Mouse (Mus musculus) limb, embryonic 15.5 days (tissue): ENCODE results near the gene Romo1. TPM values are rescaled to one million over a fixed set of nuclear protein-coding genes. Genes with fewer than 3 reads are reported as not detected.
A peak's percentile ranks its signal among the peaks of the same experiment; 100 is the strongest.

ENCODE experiments used
- ATAC-seq: fragments of 200-750 bp; cut with Nextera tagmentation; 2 replicates; pipeline ENCODE4 v1.8.0; 2017; ENCODE audit warnings: low read depth, moderate TSS enrichment; ENCODE audit not compliant: insufficient number of reproducible peaks, low FRiP score, low TSS enrichment
- H3K27ac ChIP-seq: fragments of 300-500 bp; sonication (generic); 2 replicates; pipeline ENCODE4 v1.5.1; 2015; ENCODE audit warnings: moderate library complexity, mild to moderate bottlenecking, inconsistent platforms
- H3K27me3 ChIP-seq: fragments of 300-500 bp; sonication (generic); 2 replicates; pipeline ENCODE4 v1.6.1; 2015; ENCODE audit warnings: inconsistent platforms
- H3K36me3 ChIP-seq: fragments of 300-500 bp; sonication (generic); 2 replicates; pipeline ENCODE4 v1.6.1; 2015; ENCODE audit warnings: inconsistent platforms
- H3K4me1 ChIP-seq: fragments of 300-500 bp; sonication (generic); 2 replicates; pipeline ENCODE4 v1.6.1; 2015; ENCODE audit warnings: inconsistent platforms
- H3K4me2 ChIP-seq: fragments of 300-500 bp; sonication (generic); 2 replicates; pipeline ENCODE4 v1.6.1; 2015; ENCODE audit warnings: mild to moderate bottlenecking, inconsistent platforms
- H3K4me3 ChIP-seq: fragments of 300-500 bp; sonication (generic); 2 replicates; pipeline ENCODE4 v1.5.1; 2015; ENCODE audit warnings: mild to moderate bottlenecking, inconsistent platforms
- H3K9ac ChIP-seq: fragments of 300-500 bp; sonication (generic); 2 replicates; pipeline ENCODE4 v1.6.1; 2015; ENCODE audit warnings: inconsistent platforms
- H3K9me3 ChIP-seq: fragments of 300-500 bp; sonication (generic); 2 replicates; pipeline ENCODE4 v1.6.1; 2016; ENCODE audit warnings: inconsistent platforms
- WGBS: fragments of 180-500 bp; shearing (Covaris S2); methylation state at CpG from one replicate; pipeline ENCODE4 v1.1.7; 2015; 5-methylcytosine and 5-hydroxymethylcytosine counted together
- polyA plus RNA-seq: library from polyadenylated mRNA; unstranded; fragments of >200 nt; fragmentation: Nextera tagmentation; extraction: Ambion mirVana; gene quantifications from 2 replicates; pipeline ENCODE4 v1.2.1, GENCODE M21; 2015

Gene Romo1
- polyA plus RNA-seq, 1 experiment from 2014 or later = 346 TPM

DNA sequence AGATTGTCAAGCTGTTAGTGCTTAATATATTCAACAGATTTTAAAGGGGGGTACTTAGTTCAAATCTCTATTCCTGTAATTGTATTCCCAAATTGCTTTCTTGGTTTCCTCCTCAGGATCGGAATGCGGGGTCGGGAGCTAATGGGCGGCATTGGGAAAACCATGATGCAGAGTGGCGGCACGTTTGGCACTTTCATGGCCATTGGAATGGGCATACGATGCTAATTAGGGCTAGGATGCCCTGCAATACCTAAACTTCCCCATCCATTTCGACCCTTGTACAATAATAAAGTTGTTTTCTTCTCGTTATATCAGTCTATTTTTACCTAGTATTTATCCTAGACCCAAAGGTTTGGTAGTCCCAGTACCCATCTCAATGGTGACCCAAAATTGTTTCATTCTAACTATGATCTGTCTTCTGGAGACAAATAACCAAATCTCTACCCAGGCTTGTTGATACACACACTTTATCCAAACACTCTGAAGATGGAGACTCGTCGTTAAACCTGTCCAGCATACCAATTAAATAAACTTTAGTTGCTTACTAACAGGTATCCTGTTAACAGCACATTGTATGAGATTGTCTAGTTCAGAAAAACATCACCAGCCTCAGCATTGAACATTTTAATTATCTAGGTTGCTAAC lies 1.8 kb downstream of the Romo1 start:
- Histone ChIP-seq H3K27me3 (no peaks in the 10 kb centered on the region), H3K4me2 (0 out of 2 replicates have a peak overlapping the region, but pooled peaks have one; percentile 71), H3K4me1 (peaks cover 10% of the 10 kb centered on the region), H3K9me3 (no peaks in the 10 kb centered on the region), H3K36me3 (peaks cover 45% of the 10 kb centered on the region), H3K27ac (no peak overlapping the region), H3K9ac (no peak overlapping the region), H3K4me3 (no peak overlapping the region)
- ATAC-seq = no peak
- 45% methylated on average over 11 of the region's 11 CpGs for WGBS

DNA sequence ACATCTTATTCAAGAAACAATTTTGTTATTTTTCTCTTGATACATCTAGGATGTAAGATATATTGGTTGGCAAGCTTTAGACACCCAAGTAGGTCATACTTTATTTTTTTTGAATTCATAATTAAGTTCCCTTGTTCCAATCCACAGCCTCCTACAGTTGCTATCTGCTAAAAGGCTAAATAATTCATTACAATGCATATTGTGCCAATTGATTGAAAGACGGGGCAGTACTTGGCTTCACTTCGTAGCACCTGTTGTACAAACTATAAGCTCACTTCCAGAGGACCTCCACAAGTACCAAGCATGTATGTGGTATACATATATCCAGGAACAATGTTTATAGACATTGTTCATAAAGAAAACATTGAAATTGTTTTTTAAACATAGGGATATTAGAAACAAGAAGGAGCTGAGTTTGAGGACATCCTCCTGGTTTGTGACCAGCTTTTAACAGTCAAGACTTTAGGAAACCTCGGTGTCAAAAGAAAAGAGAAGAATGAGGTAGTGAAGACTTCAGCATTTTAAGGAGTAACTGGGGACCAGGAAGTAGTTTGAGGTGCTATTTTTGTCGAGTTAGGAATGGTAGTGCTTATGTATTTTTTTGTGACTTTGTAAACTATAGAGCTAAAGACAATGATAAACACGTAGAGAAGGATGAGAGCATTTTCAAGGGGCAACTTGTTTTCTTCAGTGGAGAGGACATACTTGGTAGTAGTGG lies 2.6 kb downstream of the Romo1 start:
- Histone ChIP-seq H3K4me3 (no peak overlapping the region), H3K9ac (no peak overlapping the region), H3K9me3 (no peaks in the 10 kb centered on the region), H3K27ac (no peak overlapping the region), H3K4me2 (no peak overlapping the region), H3K4me1 (peaks cover 10% of the 10 kb centered on the region), H3K36me3 (peaks cover 47% of the 10 kb centered on the region), H3K27me3 (no peaks in the 10 kb centered on the region)
- ATAC-seq = no peak
- 68% methylated on average over 5 of the region's 5 CpGs for WGBS

DNA sequence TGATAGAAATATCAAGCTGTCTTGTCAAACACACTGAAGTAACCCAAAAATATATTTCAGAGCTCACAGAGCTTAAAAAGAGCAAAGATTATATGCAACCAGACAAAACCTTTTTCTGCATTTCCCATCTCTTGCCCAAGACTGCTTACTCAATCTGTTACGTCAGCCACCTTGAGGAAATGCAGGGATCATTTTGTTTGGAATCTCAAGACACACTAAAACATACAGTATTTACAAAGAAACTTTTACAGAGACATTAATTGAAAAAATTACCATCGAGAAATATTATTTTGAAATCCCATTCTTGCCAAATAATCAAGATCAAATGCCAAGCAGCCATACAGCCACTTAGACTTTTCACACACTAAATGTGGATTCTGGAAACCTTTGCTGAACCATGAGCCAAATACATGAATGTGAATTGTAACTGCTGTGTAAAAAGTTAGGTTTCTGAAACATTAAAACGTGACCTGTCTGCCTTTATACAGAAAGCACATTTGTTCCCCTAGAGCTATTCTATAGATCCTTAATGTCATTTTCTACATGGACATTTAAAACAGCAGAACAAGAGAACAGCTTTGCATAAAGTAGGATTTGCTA lies 3.6 kb downstream of the Romo1 start:
- H3K4me2 ChIP-seq = no peak overlapping the region
- no peak overlapping the region for H3K9ac ChIP-seq
- H3K27ac ChIP-seq = no peak overlapping the region
- WGBS = 85% methylated on average over 3 of the region's 3 CpGs
- no peak for ATAC-seq
- H3K27me3 ChIP-seq = no peaks in the 10 kb centered on the region
- no peaks in the 10 kb centered on the region for H3K9me3 ChIP-seq
- H3K4me3 ChIP-seq = no peak overlapping the region
- H3K36me3 ChIP-seq = peaks cover 42% of the 10 kb centered on the region
- peaks cover 10% of the 10 kb centered on the region for H3K4me1 ChIP-seq

DNA sequence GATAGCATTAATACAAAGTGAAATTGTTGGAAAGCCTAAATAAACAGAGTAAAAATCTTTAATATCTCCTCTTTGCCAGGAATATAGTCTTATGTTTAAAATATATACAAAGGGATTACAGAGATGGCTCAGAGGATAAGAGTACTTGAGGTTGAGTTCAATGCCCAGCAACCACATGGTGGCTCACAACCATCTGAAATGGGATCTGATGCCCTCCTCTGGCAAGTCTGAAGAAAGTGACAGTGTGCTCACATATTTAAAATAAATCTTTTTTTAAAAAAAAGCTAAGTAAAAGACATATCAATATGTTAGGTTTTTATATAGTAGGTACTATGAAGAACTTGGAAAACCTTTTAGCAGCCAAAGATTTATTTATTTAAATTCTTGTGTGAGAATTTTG lies 7.7 kb downstream of the Romo1 start:
- H3K4me2 ChIP-seq = no peak overlapping the region
- H3K36me3 ChIP-seq = peaks cover 62% of the 10 kb centered on the region
- no peaks in the 10 kb centered on the region for H3K4me1 ChIP-seq
- no peak overlapping the region for H3K4me3 ChIP-seq
- ATAC-seq = no peak
- H3K9ac ChIP-seq = no peak overlapping the region
- no peak overlapping the region for H3K27ac ChIP-seq
- H3K9me3 ChIP-seq = no peaks in the 10 kb centered on the region
- H3K27me3 ChIP-seq = no peaks in the 10 kb centered on the region

DNA sequence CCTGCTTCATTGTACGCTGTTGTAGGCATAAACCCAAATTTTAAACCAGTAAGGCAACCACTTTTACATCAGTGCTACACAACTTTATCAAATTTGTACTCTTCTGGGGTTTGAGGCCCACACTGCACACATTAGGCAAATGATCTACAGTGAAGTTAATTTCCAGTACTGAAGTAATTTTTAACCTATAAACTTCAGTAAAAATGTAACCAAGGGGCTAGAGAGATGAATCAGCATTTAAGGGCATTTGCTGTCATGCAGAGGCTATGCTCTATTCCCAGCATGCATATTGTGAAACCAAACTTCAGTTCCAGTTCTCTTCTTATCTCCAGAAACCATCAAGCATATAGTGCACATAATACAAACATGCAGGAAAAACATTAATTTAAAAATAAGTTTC lies 21.6 kb downstream of the Romo1 start:
- H3K4me2 ChIP-seq = no peak overlapping the region
- no peak for ATAC-seq
- no peaks in the 10 kb centered on the region for H3K4me1 ChIP-seq
- WGBS = 94% methylated on average over 1 of the region's 1 CpGs
- peaks cover 71% of the 10 kb centered on the region for H3K36me3 ChIP-seq
- H3K4me3 ChIP-seq = no peak overlapping the region
- no peaks in the 10 kb centered on the region for H3K9me3 ChIP-seq
- H3K9ac ChIP-seq = no peak overlapping the region
- H3K27ac ChIP-seq = no peak overlapping the region
- H3K27me3 ChIP-seq = no peaks in the 10 kb centered on the region

DNA sequence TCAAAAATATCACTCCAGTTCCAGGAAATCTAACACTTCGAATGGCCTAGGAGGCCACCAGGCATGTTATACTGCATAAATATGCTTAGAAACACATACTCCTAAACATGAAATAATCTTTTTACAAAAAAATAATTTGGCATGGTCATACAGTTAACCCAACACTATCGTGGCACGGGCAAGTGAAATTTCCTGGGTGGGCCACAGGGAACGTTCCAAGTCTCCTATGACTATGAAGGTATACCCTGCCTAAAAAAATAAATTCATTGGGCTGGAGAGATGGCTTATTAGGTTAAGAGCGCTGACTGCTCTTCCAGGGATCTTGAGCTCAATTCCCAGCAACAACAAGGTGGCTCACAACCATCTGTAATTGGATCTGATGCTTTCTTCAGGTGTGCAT lies 22.7 kb downstream of the Romo1 start:
- WGBS = 92% methylated on average over 5 of the region's 5 CpGs
- no peaks in the 10 kb centered on the region for H3K4me1 ChIP-seq
- ATAC-seq = no peak

DNA sequence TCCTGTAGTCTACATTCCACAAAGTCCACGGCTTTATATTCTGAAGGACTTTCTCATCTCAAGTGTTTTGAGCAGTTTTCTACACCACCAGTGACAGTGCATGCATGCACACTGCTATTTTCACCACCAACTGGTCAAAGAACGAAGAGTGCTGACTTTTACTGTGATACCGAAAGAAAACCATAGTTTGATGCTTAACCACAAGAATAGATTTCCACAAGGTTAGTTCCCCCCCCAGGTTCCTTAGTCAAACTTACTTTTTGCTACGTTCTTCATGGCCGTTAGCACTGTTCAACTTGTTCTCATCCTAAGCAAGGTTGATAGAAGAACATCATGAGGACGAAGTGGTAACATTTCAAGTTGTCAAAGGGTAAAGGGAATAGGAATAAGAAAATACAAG lies 33.2 kb downstream of the Romo1 start:
- no peak for ATAC-seq
- Histone ChIP-seq H3K27me3 (no peaks in the 10 kb centered on the region), H3K9me3 (no peaks in the 10 kb centered on the region), H3K4me1 (peaks cover 20% of the 10 kb centered on the region), H3K4me3 (no peak overlapping the region), H3K4me2 (no peak overlapping the region), H3K9ac (no peak overlapping the region), H3K27ac (no peak overlapping the region), H3K36me3 (peaks cover 20% of the 10 kb centered on the region)
- WGBS = 85% methylated on average over 6 of the region's 6 CpGs

More for the DNA sequence above, 22.7 kb downstream of the Romo1 start:
- H3K9ac ChIP-seq = no peak overlapping the region
- H3K4me3 ChIP-seq = no peak overlapping the region
- no peaks in the 10 kb centered on the region for H3K9me3 ChIP-seq
- H3K4me2 ChIP-seq = no peak overlapping the region
- H3K36me3 ChIP-seq = peaks cover 70% of the 10 kb centered on the region
- H3K27ac ChIP-seq = no peak overlapping the region
- no peaks in the 10 kb centered on the region for H3K27me3 ChIP-seq

DNA sequence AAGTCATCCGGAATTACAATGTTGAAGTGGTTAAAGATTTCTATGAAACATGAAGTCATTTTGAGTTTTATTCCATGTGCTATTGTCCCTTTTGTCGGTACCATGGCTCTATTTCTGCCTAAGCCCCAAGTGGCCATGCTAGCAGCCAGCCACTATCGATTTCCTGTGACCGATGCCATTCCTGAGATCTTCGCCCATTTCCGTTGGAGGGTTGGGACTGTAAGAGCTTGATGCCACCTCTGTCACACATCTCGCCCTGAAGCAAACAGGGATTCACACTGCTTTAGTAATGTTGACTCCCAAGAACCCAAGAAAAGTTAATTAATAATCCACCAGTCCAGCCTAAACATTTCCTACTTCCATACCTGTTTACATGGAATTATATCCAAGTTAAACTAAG lies 33.8 kb downstream of the Romo1 start:
- H3K4me3 ChIP-seq = peak overlapping the region; percentile 22
- peaks cover 16% of the 10 kb centered on the region for H3K36me3 ChIP-seq
- WGBS = 76% methylated on average over 7 of the region's 7 CpGs
- H3K4me1 ChIP-seq = peaks cover 20% of the 10 kb centered on the region
- no peak for ATAC-seq
- H3K27ac ChIP-seq = no peak overlapping the region
- no peaks in the 10 kb centered on the region for H3K27me3 ChIP-seq
- no peaks in the 10 kb centered on the region for H3K9me3 ChIP-seq
- H3K4me2 ChIP-seq = peak overlapping the region; percentile 58
- H3K9ac ChIP-seq = no peak overlapping the region

DNA sequence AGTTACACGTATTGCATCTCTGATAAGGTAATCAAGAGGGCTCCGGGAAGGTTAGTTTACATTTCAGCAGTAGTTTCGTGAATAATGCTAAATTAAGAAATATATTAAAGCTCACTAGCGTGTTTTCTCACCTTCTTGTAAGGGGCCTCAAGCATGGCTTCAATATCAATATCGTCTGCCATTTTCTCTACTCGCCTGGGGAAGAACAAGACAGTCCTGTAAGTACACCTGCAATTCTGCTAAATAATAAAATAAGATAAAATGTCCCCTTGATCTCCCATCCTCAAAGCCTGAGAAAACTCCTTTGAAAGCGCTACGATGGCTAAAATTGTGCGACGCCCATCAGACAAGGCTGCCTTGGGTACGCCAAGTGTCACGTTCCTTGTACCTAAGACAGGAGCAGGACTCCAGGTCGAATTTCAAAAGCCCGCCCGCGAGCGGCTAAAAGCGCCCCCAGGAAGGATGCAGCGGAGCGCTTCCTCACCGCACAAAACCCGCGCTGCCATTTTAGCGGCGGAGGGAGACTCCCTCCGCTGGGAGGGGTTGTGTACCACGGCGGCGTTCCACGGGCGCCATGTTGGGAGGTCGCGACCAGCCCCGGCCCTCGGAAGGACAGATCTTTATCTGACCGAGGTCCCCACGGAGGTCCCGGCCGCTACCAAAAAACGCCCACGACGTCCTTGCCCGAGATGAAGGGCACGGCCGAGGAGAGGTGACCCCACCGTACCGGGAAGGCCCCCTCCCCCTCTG lies 35.4 kb downstream of the Romo1 start:
- ATAC-seq = peak; percentile 11; the same call in 1 of the 2 replicates
- 2% methylated on average over 47 of the region's 47 CpGs for WGBS
- peaks cover 8% of the 10 kb centered on the region; the same call in 1 of the 2 replicates for H3K36me3 ChIP-seq

DNA sequence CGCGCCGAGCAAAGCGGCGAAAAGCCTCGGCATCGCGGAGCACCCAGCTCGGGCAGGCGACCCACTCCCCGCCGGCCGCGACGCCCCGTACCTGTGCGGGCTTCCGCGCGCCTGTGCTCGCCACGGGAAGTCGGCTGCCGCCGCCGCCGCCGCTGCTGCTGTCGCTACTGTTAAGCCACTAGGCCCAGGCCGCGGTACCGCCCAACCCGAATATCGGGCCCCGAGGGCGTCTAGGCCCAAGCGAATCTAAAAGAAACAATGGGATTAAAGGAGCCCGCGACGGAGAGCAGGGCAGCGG lies 35.9 kb downstream of the Romo1 start:
- Histone ChIP-seq H3K4me1 (peaks cover 14% of the 10 kb centered on the region), H3K4me3 (peak overlapping the region; percentile 94), H3K4me2 (no peak overlapping the region), H3K27me3 (no peaks in the 10 kb centered on the region), H3K9ac (peak overlapping the region; percentile 100), H3K36me3 (peaks cover 5% of the 10 kb centered on the region; the same call in 1 of the 2 replicates), H3K9me3 (no peaks in the 10 kb centered on the region), H3K27ac (peak overlapping the region; percentile 95)
- 0% methylated on average over 34 of the region's 41 CpGs for WGBS
- ATAC-seq = no peak

More for the DNA sequence above, 35.4 kb downstream of the Romo1 start:
- Histone ChIP-seq H3K4me3 (peak overlapping the region; percentile 94), H3K27ac (peak overlapping the region; percentile 95), H3K4me1 (peaks cover 16% of the 10 kb centered on the region), H3K27me3 (no peaks in the 10 kb centered on the region), H3K4me2 (peak overlapping the region; percentile 58), H3K9ac (peak overlapping the region; percentile 100), H3K9me3 (no peaks in the 10 kb centered on the region)

DNA sequence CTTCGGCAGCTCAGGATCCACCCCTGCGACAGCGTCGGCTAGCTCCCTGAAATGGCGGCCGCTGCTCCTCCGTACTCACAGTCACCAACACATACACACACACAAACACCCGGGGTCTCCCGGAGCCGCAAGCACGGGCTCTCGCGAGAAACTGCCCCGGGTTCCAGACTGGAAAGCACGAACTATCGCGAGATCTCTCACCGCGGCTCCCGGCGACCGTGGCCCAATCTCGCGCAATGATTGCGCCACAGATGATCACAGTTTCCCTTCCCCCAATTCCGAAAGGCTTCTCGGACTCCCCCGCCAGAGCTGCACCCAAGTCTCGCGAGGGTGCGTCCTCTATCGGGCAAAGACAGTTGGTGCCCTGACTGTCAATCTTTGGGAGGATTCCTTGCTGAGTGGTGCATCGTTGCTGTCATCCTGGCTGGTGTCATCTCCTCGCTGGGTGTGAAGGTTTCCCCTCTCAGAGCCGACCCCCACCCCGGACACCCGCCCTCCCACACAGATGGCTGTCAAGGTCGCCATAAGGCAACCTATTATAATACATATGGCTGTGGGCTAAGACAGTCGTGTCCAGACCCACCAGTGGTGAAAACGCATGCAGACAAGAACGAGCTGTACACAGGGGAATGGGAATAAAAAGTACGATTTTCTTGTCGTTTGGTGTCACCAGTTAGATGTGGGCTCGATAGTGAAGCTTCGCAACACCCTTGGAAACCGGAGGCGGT lies 36.4 kb downstream of the Romo1 start, which contains the start of gene Rbm39:
TSS of gene Rbm39 (minus strand) at position 145 of the 728 bp plus-strand sequence.
- Histone ChIP-seq H3K4me1 (peaks cover 14% of the 10 kb centered on the region), H3K27me3 (no peaks in the 10 kb centered on the region), H3K9me3 (no peaks in the 10 kb centered on the region), H3K4me2 (peak within 1 kb of the TSS; percentile 58), H3K36me3 (peaks cover 5% of the 10 kb centered on the region; the same call in 1 of the 2 replicates), H3K4me3 (peak within 1 kb of the TSS; percentile 94), H3K27ac (peak within 1 kb of the TSS; percentile 95), H3K9ac (peak within 1 kb of the TSS; percentile 100)
- ATAC-seq = peak; percentile 96
- WGBS = 0% methylated on average over 47 of the region's 47 CpGs
